Mouse (Mus musculus): ENCODE results near the gene Tmem178. TPM values are rescaled to one million over a fixed set of nuclear protein-coding genes. Genes with fewer than 3 reads are reported as not detected.
"Not testable (repeated sequence)": the region's sequence is repeated elsewhere in the genome, so short reads cannot be mapped to it uniquely, and the experiment has no call there.

Tmem178 gene
- total and polyA plus RNA-seq, 3 experiments: 0.18 to 0.31 (median 0.25) TPM

DNA sequence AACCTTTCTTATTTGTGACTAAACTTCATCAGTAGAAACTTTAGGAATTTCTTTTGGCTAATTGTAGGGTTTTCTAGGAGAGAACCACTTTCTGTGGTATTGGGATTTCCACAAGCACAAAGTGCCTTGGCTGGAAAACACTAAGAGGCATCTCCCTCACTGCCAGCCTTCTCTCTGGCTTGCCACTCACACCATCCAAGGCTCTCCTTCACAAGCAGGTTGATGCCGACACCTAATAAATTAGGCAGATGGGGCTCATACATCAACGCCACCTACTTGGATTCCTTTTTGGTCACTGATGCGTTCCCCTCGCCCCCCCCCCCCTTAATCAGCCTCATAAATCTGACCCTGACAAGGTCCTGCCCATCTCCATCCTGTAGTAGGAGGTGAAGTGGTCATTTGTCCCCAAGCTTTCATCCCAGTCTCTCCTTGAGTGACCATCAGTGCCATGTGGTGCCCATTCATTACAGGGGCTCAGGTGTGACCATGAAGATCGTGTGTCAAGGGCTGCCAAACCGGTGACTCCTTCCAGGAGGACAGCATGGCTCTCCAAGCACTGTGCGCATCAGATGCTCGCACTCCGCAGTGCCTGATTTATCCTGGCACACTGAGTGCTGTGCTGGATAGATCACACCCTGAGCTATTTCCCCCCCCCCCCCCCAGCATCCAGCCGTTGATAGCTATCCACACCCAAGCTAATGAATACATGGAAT, 8.5 kb upstream of the Tmem178 start:
- WGBS: 79% methylated on average over 10 of the region's 10 CpGs
- intact Hi-C loops (cut with DNase I): no loop called here
- Histone ChIP-seq H3K79me2 (replicated peaks; ENCODE audit: control insufficient read depth, insufficient read depth, low read length) (peaks cover 4% of the 10 kb centered on the region), H3K27ac (no peak overlapping the region), H3K36me3 (ENCODE audit: control insufficient read depth, insufficient read depth, low read length) (peaks cover 3% of the 10 kb centered on the region; the same call in 1 of the 2 replicates), H3K4me1 (ENCODE audit: control insufficient read depth, insufficient read depth, low read length) (peaks cover 4% of the 10 kb centered on the region), H3K4me3 (no peak overlapping the region), H3K27me3 (ENCODE audit: control insufficient read depth, insufficient read depth, low read length) (no peaks in the 10 kb centered on the region), H3K9ac (ENCODE audit: low read depth, low read length) (no peak overlapping the region)
- no peak for DNase-seq
- no peak for TF ChIP-seq EP300 (IDR thresholded peaks at IDR 0.05; ENCODE audit: insufficient read depth, low read depth, low read length)

DNA sequence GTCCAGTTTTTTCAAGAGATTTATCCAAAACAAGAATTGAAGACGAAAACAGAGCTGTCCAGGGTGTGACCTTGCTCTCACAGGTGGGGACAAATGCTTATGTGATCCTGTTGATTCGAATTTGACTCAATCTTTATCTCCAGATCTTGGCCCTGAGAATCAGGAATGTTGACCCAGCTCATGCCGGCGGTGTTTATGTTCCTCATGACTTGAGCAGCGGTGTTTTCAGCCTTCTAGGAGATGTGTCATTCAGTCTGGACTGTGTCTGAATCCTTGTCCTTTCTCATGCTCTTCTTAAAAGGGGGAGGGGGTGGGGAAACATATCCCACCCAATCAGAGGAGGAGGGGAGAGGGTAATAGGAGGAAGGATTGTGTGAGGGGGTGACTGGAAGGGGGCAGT, 7.9 kb upstream of the Tmem178 start:
- no peak overlapping the region for H3K4me3 ChIP-seq
- no peak for DNase-seq
- H3K27ac ChIP-seq: no peak overlapping the region
- peaks cover 4% of the 10 kb centered on the region for H3K4me1 ChIP-seq (ENCODE audit: control insufficient read depth, insufficient read depth, low read length)
- H3K27me3 ChIP-seq (ENCODE audit: control insufficient read depth, insufficient read depth, low read length): no peaks in the 10 kb centered on the region
- H3K36me3 ChIP-seq (ENCODE audit: control insufficient read depth, insufficient read depth, low read length): peaks cover 3% of the 10 kb centered on the region; the same call in 1 of the 2 replicates
- H3K9ac ChIP-seq (ENCODE audit: low read depth, low read length): no peak overlapping the region
- H3K79me2 ChIP-seq (replicated peaks; ENCODE audit: control insufficient read depth, insufficient read depth, low read length): peaks cover 4% of the 10 kb centered on the region
- WGBS: 85% methylated on average over 5 of the region's 5 CpGs
- TF ChIP-seq CTCF (IDR thresholded peaks at IDR 0.05) (no peak), EP300 (IDR thresholded peaks at IDR 0.05; ENCODE audit: insufficient read depth, low read depth, low read length) (no peak), POLR2A (IDR thresholded peaks at IDR 0.05; ENCODE audit: insufficient read depth, low read depth, low read length) (no peak)
- intact Hi-C loops (cut with DNase I): no loop called here

DNA sequence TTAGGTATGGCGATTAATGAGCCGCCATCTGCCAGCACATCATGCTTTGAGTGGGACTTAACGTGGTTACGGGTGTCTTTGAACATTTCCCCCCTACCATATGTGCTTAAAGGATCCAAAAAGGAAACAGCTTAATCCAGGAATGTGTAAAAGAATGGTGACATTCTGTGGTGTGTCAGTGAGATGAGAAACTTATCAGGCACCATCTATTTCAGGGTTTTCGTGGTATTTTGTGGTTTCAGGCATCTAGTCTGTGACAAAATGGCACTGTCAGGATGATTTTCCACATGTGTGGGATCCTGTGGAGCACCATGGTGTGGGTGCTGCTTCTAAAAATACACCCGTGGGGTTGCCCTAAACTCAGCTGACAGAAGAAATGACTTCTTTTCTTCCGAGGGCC, 4.6 kb upstream of the Tmem178 start:
- intact Hi-C loops (cut with DNase I): no loop called here
- Histone ChIP-seq H3K4me1 (ENCODE audit: control insufficient read depth, insufficient read depth, low read length) (no peaks in the 10 kb centered on the region), H3K27me3 (ENCODE audit: control insufficient read depth, insufficient read depth, low read length) (peaks cover 1% of the 10 kb centered on the region; the same call in 1 of the 2 replicates), H3K27ac (no peak overlapping the region), H3K79me2 (replicated peaks; ENCODE audit: control insufficient read depth, insufficient read depth, low read length) (no peaks in the 10 kb centered on the region), H3K4me3 (no peak overlapping the region), H3K36me3 (ENCODE audit: control insufficient read depth, insufficient read depth, low read length) (no peaks in the 10 kb centered on the region), H3K9ac (ENCODE audit: low read depth, low read length) (no peak overlapping the region)
- 91% methylated on average over 7 of the region's 7 CpGs for WGBS
- no peak for TF ChIP-seq EP300 (IDR thresholded peaks at IDR 0.05; ENCODE audit: insufficient read depth, low read depth, low read length)
- no peak for DNase-seq

DNA sequence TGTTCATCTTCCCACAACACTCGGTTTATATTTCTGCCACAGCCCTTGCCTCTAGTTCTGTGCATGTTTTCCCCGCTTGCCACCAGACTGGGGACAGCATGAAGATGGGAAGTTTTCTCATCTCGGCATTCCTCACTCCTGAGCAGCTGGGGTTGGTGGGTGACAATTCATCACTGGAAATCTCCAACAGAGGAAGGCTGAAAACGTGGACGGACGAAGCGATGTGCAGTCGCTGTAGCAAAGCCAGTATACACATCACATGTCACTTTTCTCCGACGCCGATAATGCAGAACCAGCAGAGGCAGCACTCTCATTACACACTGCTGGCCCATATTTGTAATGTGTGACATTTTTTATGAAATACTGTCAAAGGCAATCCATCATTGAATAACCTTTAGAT, 2.6 kb upstream of the Tmem178 start:
- H3K27ac ChIP-seq: no peak overlapping the region
- H3K36me3 ChIP-seq (ENCODE audit: control insufficient read depth, insufficient read depth, low read length): no peaks in the 10 kb centered on the region
- no peak for DNase-seq
- H3K4me3 ChIP-seq: no peak overlapping the region
- intact Hi-C loops (cut with DNase I): no loop called here
- H3K79me2 ChIP-seq (replicated peaks; ENCODE audit: control insufficient read depth, insufficient read depth, low read length): no peaks in the 10 kb centered on the region
- H3K4me1 ChIP-seq (ENCODE audit: control insufficient read depth, insufficient read depth, low read length): no peaks in the 10 kb centered on the region
- no peak overlapping the region for H3K9ac ChIP-seq (ENCODE audit: low read depth, low read length)
- WGBS: 78% methylated on average over 11 of the region's 11 CpGs
- TF ChIP-seq EP300 (IDR thresholded peaks at IDR 0.05; ENCODE audit: insufficient read depth, low read depth, low read length): no peak
- no peak for TF ChIP-seq CTCF (IDR thresholded peaks at IDR 0.05)
- no peak for TF ChIP-seq POLR2A (IDR thresholded peaks at IDR 0.05; ENCODE audit: insufficient read depth, low read depth, low read length)
- H3K27me3 ChIP-seq (ENCODE audit: control insufficient read depth, insufficient read depth, low read length): peaks cover 2% of the 10 kb centered on the region; the same call in 1 of the 2 replicates

DNA sequence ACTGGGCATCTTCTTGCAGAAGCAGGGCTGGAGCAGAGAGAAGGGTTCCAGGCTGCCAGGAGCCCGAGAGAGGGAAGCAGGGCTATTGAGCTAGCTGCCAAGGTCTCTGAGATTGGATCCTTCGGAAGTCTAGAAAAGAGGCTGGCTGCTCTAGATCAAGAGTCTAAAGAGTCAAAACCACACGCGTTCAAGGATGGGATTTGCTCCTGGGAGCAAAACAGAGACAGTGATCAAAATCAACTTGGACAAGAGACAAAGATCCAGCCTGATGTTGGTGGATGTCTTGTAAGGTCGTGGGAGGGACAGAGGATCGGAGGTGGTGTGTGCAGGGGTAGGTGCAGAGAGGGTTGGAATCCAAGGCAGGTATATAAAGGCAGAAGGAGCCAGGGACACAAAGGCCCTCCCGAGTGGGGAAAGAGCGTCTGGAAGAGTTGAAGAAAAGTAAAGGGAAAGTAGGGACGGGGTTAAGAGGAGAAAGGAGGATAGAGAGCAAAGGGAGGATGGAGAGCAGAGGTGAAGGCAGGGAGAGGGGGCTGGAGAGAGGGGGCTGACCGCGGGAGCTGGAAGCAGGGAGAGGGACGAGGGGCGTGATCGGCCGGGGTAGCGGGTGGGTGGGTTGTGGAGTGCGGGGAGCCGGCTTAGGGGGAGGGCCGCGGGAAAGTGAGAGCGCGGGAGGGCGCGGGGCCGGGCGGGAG, 450 bp upstream of the Tmem178 start:
- intact Hi-C loops (cut with DNase I): no loop called here
- no peak for TF ChIP-seq CTCF (IDR thresholded peaks at IDR 0.05)
- no peak for TF ChIP-seq EP300 (IDR thresholded peaks at IDR 0.05; ENCODE audit: insufficient read depth, low read depth, low read length)
- no peak for TF ChIP-seq POLR2A (IDR thresholded peaks at IDR 0.05; ENCODE audit: insufficient read depth, low read depth, low read length)
- no peak for DNase-seq
- Histone ChIP-seq H3K36me3 (ENCODE audit: control insufficient read depth, insufficient read depth, low read length) (no peaks in the 10 kb centered on the region), H3K4me1 (ENCODE audit: control insufficient read depth, insufficient read depth, low read length) (no peaks in the 10 kb centered on the region), H3K27me3 (ENCODE audit: control insufficient read depth, insufficient read depth, low read length) (peaks cover 2% of the 10 kb centered on the region; the same call in 1 of the 2 replicates), H3K79me2 (replicated peaks; ENCODE audit: control insufficient read depth, insufficient read depth, low read length) (no peaks in the 10 kb centered on the region), H3K4me3 (peak overlapping the region; percentile 67), H3K9ac (ENCODE audit: low read depth, low read length) (peak overlapping the region; percentile 76), H3K27ac (no peak overlapping the region)
- 23% methylated on average over 23 of the region's 26 CpGs for WGBS

DNA sequence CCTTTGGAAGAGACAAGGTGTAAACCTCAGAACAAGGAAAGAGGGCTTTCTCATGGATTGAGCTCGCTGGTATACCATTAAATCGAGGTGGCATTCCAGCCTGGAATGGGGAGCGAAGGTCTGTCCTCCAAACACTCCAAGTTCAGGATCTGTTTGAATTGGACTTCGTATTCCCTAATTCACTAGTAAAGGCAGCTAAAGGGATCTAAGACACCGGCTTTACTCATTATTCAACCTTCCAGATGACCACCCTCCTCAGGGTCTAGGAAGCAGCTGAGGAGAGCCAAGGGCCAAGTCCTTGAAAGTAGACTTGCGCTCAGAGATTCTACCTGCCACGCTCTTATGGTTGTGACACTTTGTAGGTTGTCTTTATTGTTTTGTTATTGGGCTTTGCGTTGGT, 1.1 kb downstream of the Tmem178 start:
- H3K36me3 ChIP-seq (ENCODE audit: control insufficient read depth, insufficient read depth, low read length); DNase-seq; H3K4me3 ChIP-seq; H3K79me2 ChIP-seq (replicated peaks; ENCODE audit: control insufficient read depth, insufficient read depth, low read length); H3K27me3 ChIP-seq (ENCODE audit: control insufficient read depth, insufficient read depth, low read length); intact Hi-C loops (cut with DNase I); H3K27ac ChIP-seq; H3K9ac ChIP-seq (ENCODE audit: low read depth, low read length); H3K4me1 ChIP-seq (ENCODE audit: control insufficient read depth, insufficient read depth, low read length): not testable (repeated sequence)
- WGBS: 76% methylated on average over 8 of the region's 8 CpGs

All from heart, adult 2 months (tissue).